Mouse (Mus musculus) heart, postnatal 0 days (tissue): Measurements from ENCODE around the gene Brd7. TPM values are rescaled to one million over a fixed set of nuclear protein-coding genes. Genes with fewer than 3 reads are reported as not detected.

Experiments used
- ATAC-seq: fragments of 200-750 bp; cut with Nextera tagmentation; 2 replicates; pipeline ENCODE4 v1.8.0; 2017; ENCODE audit warnings: low read depth, moderate number of reproducible peaks, moderate library complexity; ENCODE audit not compliant: insufficient read depth
- DNase-seq: peaks from one replicate; pipeline ENCODE4 v3.0.0-alpha.2; 2016; ENCODE audit warnings: low spot score
- H3K27ac ChIP-seq: fragments of 300-500 bp; sonication (generic); 2 replicates; pipeline ENCODE4 v1.5.1; 2014; ENCODE audit warnings: low read depth, mild to moderate bottlenecking
- H3K27me3 ChIP-seq: fragments of 300-500 bp; sonication (generic); 2 replicates; pipeline ENCODE4 v1.6.1; 2014; ENCODE audit warnings: low read length, mixed read lengths; ENCODE audit not compliant: control insufficient read depth, insufficient read depth
- H3K36me3 ChIP-seq: fragments of 300-500 bp; sonication (generic); replicated peaks from 2 replicates; pipeline ENCODE4 v1.6.1; 2014; ENCODE audit warnings: low read length, mixed read lengths; ENCODE audit not compliant: control insufficient read depth, insufficient read depth
- H3K4me1 ChIP-seq: fragments of 300-500 bp; sonication (generic); 2 replicates; pipeline ENCODE4 v1.6.1; 2014; ENCODE audit warnings: antibody characterized with exemption; ENCODE audit not compliant: control insufficient read depth, insufficient read depth
- H3K4me2 ChIP-seq: fragments of 300-500 bp; sonication (generic); 2 replicates; pipeline ENCODE4 v1.6.1; 2014; ENCODE audit warnings: low read depth, mild to moderate bottlenecking, low read length, moderate library complexity
- H3K4me3 ChIP-seq: fragments of 300-500 bp; sonication (generic); 2 replicates; pipeline ENCODE4 v1.5.1; 2014; ENCODE audit warnings: low read depth, low read length
- H3K9ac ChIP-seq: fragments of 300-500 bp; sonication (generic); replicated peaks from 2 replicates; pipeline ENCODE4 v1.6.1; 2014; ENCODE audit warnings: low read depth, low read length, mixed read lengths
- H3K9me3 ChIP-seq: fragments of 300-500 bp; sonication (generic); replicated peaks from 2 replicates; pipeline ENCODE4 v1.6.1; 2016; ENCODE audit warnings: low read length; ENCODE audit not compliant: control insufficient read depth
- CTCF ChIP-seq: IDR thresholded peaks from 2 replicates; pipeline ENCODE4 v1.5.1; 2016; ENCODE audit warnings: antibody characterized with exemption, control low read depth, low read depth
- EP300 ChIP-seq: IDR thresholded peaks from 2 replicates; pipeline ENCODE4 v1.6.1; 2016; ENCODE audit warnings: antibody characterized with exemption, low read depth
- WGBS: fragments of 180-500 bp; shearing (Covaris S2); extraction: QIAGEN DNeasy Blood & Tissue Kit; methylation state at CpG from one replicate; pipeline ENCODE4 v1.1.7; 2014; 5-methylcytosine and 5-hydroxymethylcytosine counted together
- polyA plus RNA-seq: library from polyadenylated mRNA; unstranded; fragments of >200 nt; fragmentation: Nextera tagmentation; extraction: Ambion mirVana; gene quantifications from 2 replicates; pipeline ENCODE4 v1.2.1, GENCODE M21; 2015
- total RNA-seq: library from RNA; depleted of rRNA; stranded (reverse); fragments of >200 nt; gene quantifications from 2 replicates; pipeline ENCODE4 v1.2.3, GENCODE M21; 2014; ENCODE audit warnings: low replicate concordance

Gene Brd7
- total and polyA plus RNA-seq, 2 experiments from 2014 or later = 23.8 to 70.2 TPM

GRCm38 (mm10) chr8:88310286-88310685 is 51.7 kb downstream of the Brd7 start:
- no peaks in the 10 kb centered on the region for H3K36me3 ChIP-seq
- WGBS = 81% methylated on average over 13 of the region's 13 CpGs
- H3K27ac ChIP-seq = no peak overlapping the region
- H3K9me3 ChIP-seq = no peaks in the 10 kb centered on the region
- H3K27me3 ChIP-seq = no peaks in the 10 kb centered on the region
- no peak overlapping the region for H3K4me3 ChIP-seq
- no peak for DNase-seq
- ATAC-seq = no peak
- no peak overlapping the region for H3K9ac ChIP-seq
- H3K4me1 ChIP-seq = peaks cover 6% of the 10 kb centered on the region; the same call in 1 of the 2 replicates
- H3K4me2 ChIP-seq = no peak overlapping the region
- no peak for TF ChIP-seq EP300
- TF ChIP-seq CTCF = no peak

GRCm38 (mm10) chr8:88309881-88310280 is 52.1 kb downstream of the Brd7 start:
- ATAC-seq = no peak

GRCm38 (mm10) chr8:88309274-88309873 is 52.6 kb downstream of the Brd7 start:
- H3K4me3 ChIP-seq = no peak overlapping the region
- WGBS = 69% methylated on average over 10 of the region's 10 CpGs
- no peaks in the 10 kb centered on the region for H3K9me3 ChIP-seq
- no peak overlapping the region for H3K4me2 ChIP-seq
- no peak overlapping the region for H3K9ac ChIP-seq
- no peaks in the 10 kb centered on the region for H3K27me3 ChIP-seq
- no peak overlapping the region for H3K27ac ChIP-seq
- ATAC-seq = no peak
- H3K36me3 ChIP-seq = no peaks in the 10 kb centered on the region
- no peak for TF ChIP-seq EP300
- TF ChIP-seq CTCF = no peak
- DNase-seq = no peak
- peaks cover 6% of the 10 kb centered on the region; the same call in 1 of the 2 replicates for H3K4me1 ChIP-seq

More at GRCm38 (mm10) chr8:88309881-88310280, 52.1 kb downstream of the Brd7 start:
- no peak overlapping the region for H3K4me2 ChIP-seq
- H3K4me3 ChIP-seq = no peak overlapping the region
- H3K9ac ChIP-seq = no peak overlapping the region
- no peak for TF ChIP-seq CTCF
- TF ChIP-seq EP300 = no peak
- H3K9me3 ChIP-seq = no peaks in the 10 kb centered on the region
- WGBS = 86% methylated on average over 7 of the region's 7 CpGs
- no peaks in the 10 kb centered on the region for H3K27me3 ChIP-seq
- H3K4me1 ChIP-seq = peaks cover 6% of the 10 kb centered on the region; the same call in 1 of the 2 replicates
- DNase-seq = no peak
- H3K27ac ChIP-seq = no peak overlapping the region
- no peaks in the 10 kb centered on the region for H3K36me3 ChIP-seq

DNA sequence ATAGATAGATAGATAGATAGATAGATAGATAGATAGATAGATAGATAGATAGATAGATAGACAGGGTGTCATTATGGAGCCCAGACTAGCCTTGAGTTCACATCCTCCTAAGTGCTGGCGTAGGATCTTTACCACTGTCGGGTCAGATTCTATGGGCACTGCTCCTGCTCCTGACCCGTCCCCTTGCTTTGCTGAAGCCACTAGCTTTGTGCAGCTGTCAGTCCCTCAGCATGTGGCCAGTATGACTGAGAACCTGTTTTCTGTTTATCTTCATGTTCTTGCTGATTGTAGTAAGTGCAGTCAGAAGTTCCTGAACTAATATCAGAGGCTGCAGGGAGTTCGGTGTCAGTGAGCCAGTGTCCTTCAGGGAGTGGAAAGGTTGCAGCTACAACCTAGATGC is 54.3 kb downstream of the Brd7 start:
- TF ChIP-seq CTCF = no peak
- TF ChIP-seq EP300 = no peak
- 62% methylated on average over 4 of the region's 4 CpGs for WGBS
- Histone ChIP-seq H3K36me3 (no peaks in the 10 kb centered on the region), H3K4me1 (no peaks in the 10 kb centered on the region), H3K9me3 (no peaks in the 10 kb centered on the region), H3K9ac (no peak overlapping the region), H3K27me3 (no peaks in the 10 kb centered on the region), H3K27ac (no peak overlapping the region), H3K4me2 (no peak overlapping the region), H3K4me3 (no peak overlapping the region)
- no peak for ATAC-seq
- DNase-seq = no peak

DNA sequence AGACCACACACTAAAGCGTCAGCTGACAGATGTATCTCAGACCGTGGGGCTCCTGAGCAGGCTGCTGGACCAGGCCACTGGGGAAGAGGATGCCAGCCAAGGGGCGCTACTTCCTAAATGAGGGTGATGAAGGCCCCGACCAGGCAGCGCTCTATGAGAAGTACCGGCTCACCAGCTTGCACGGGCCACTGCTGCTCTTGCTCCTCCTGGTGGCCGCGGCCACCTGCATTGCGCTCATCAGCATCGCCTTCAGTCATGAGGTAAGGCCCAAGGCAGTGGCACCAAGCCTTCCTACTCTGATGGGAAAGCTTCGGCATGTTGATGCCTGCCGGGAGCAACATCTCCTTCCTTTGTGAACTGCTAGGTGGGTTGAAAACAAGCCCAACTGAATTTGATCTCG is 55.5 kb downstream of the Brd7 start:
- DNase-seq = no peak
- H3K4me2 ChIP-seq = no peak overlapping the region
- whole genome bisulfite sequencing = 64% methylated on average over 14 of the region's 14 CpGs

DNA sequence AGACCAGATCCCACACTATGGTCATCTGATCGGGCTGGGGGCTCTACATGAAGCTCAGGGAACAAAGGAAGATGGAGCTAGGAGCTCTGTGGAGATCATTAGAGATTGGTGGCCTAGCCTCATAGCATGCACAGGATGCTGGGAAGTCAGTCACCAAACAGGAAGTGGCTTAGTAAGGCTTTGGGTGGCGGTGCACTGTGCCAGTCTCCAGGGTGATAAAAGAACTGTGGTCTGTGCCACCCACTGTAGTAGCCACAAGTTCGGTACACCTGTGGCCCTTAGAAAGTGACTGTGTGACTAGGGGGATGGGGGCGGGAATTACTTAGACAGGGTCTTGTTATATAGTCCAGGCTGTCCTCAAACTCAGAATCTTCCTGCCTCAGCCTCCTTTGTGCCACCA is 56.2 kb downstream of the Brd7 start:
- Histone ChIP-seq H3K27me3 (no peaks in the 10 kb centered on the region), H3K4me3 (no peak overlapping the region), H3K27ac (no peak overlapping the region), H3K9ac (no peak overlapping the region), H3K9me3 (no peaks in the 10 kb centered on the region), H3K4me1 (no peaks in the 10 kb centered on the region), H3K4me2 (no peak overlapping the region), H3K36me3 (no peaks in the 10 kb centered on the region)
- ATAC-seq (no peak), DNase-seq (no peak)
- no peak for TF ChIP-seq CTCF
- no peak for TF ChIP-seq EP300
- WGBS = 88% methylated on average over 4 of the region's 4 CpGs

More for the DNA sequence above, 55.5 kb downstream of the Brd7 start:
- Histone ChIP-seq H3K27me3 (no peaks in the 10 kb centered on the region), H3K4me1 (no peaks in the 10 kb centered on the region), H3K9ac (no peak overlapping the region), H3K36me3 (no peaks in the 10 kb centered on the region), H3K4me3 (no peak overlapping the region), H3K9me3 (no peaks in the 10 kb centered on the region), H3K27ac (no peak overlapping the region)
- TF ChIP-seq EP300 = no peak
- TF ChIP-seq CTCF = peak; percentile 63
- ATAC-seq = no peak; the same call in 1 of the 2 replicates
